Mouse (Mus musculus): ENCODE measurements at regions not wholly inside any gene's neighbourhood (a gene's known extent, or its start where the extent isn't known, plus 50 kb on each side); places are given as distances from the start of the nearest gene placed in this dataset.

GRCm38 (mm10) chr19:20240471-20240870 is 150.3 kb downstream of the Anxa1 start:
- Histone ChIP-seq H3K27ac (replicated peaks; ENCODE audit: low read depth, low read length) (no peak overlapping the region), H3K9ac (ENCODE audit: low read depth, low read length) (no peak overlapping the region), H3K27me3 (replicated peaks; ENCODE audit: control insufficient read depth, insufficient read depth, low read length) (no peaks in the 10 kb centered on the region), H3K4me2 (ENCODE audit: low read depth, low read length) (no peak overlapping the region), H3K9me3 (ENCODE audit: control insufficient read depth, low read length) (no peaks in the 10 kb centered on the region), H3K36me3 (ENCODE audit: control insufficient read depth, insufficient read depth, low read length) (no peaks in the 10 kb centered on the region), H3K4me3 (ENCODE audit: low read depth, low read length) (no peak overlapping the region), H3K4me1 (ENCODE audit: control insufficient read depth, insufficient read depth, low read length) (no peaks in the 10 kb centered on the region)
- peak; percentile 27 for DNase-seq (ENCODE audit: low spot score)
- WGBS, result 22% methylated on average over 1 of the region's 1 CpGs
- ATAC-seq (ENCODE audit: low read depth), result no peak

GRCm38 (mm10) chr19:20239396-20239795 is 151.3 kb downstream of the Anxa1 start:
- no peaks in the 10 kb centered on the region for H3K36me3 ChIP-seq (ENCODE audit: control insufficient read depth, insufficient read depth, low read length)
- no peak overlapping the region for H3K9ac ChIP-seq (ENCODE audit: low read depth, low read length)
- no peak overlapping the region for H3K4me2 ChIP-seq (ENCODE audit: low read depth, low read length)
- H3K27me3 ChIP-seq (replicated peaks; ENCODE audit: control insufficient read depth, insufficient read depth, low read length), result no peaks in the 10 kb centered on the region
- H3K4me1 ChIP-seq (ENCODE audit: control insufficient read depth, insufficient read depth, low read length), result no peaks in the 10 kb centered on the region
- no peak for DNase-seq (ENCODE audit: low spot score)
- no peak overlapping the region for H3K4me3 ChIP-seq (ENCODE audit: low read depth, low read length)
- no peak for ATAC-seq (ENCODE audit: low read depth)
- no peak overlapping the region for H3K27ac ChIP-seq (replicated peaks; ENCODE audit: low read depth, low read length)
- H3K9me3 ChIP-seq (ENCODE audit: control insufficient read depth, low read length), result no peaks in the 10 kb centered on the region
- 48% methylated on average over 3 of the region's 3 CpGs for WGBS

- no peak overlapping the region for H3K9ac ChIP-seq (ENCODE audit: low read depth, low read length)
- 85% methylated on average over 7 of the region's 7 CpGs for WGBS
- H3K4me1 ChIP-seq (ENCODE audit: control insufficient read depth, insufficient read depth, low read length), result no peaks in the 10 kb centered on the region
- no peak overlapping the region for H3K4me2 ChIP-seq (ENCODE audit: low read depth, low read length)
- H3K36me3 ChIP-seq (ENCODE audit: control insufficient read depth, insufficient read depth, low read length), result no peaks in the 10 kb centered on the region
- H3K27me3 ChIP-seq (replicated peaks; ENCODE audit: control insufficient read depth, insufficient read depth, low read length), result no peaks in the 10 kb centered on the region
- DNase-seq (ENCODE audit: low spot score), result no peak
- H3K27ac ChIP-seq (replicated peaks; ENCODE audit: low read depth, low read length), result no peak overlapping the region
- no peak for ATAC-seq (ENCODE audit: low read depth)
- no peak overlapping the region for H3K4me3 ChIP-seq (ENCODE audit: low read depth, low read length)
- no peaks in the 10 kb centered on the region for H3K9me3 ChIP-seq (ENCODE audit: control insufficient read depth, low read length)
These were observed 164.0 kb downstream of the Anxa1 start for GRCm38 (mm10) chr19:20226756-20227155.

- ATAC-seq (ENCODE audit: low read depth), result no peak
- DNase-seq (ENCODE audit: low spot score), result no peak
- no peaks in the 10 kb centered on the region for H3K4me1 ChIP-seq (ENCODE audit: control insufficient read depth, insufficient read depth, low read length)
- no peak overlapping the region for H3K4me2 ChIP-seq (ENCODE audit: low read depth, low read length)
- H3K9me3 ChIP-seq (ENCODE audit: control insufficient read depth, low read length), result no peaks in the 10 kb centered on the region
- no peaks in the 10 kb centered on the region for H3K27me3 ChIP-seq (replicated peaks; ENCODE audit: control insufficient read depth, insufficient read depth, low read length)
- no peak overlapping the region for H3K4me3 ChIP-seq (ENCODE audit: low read depth, low read length)
- no peak overlapping the region for H3K9ac ChIP-seq (ENCODE audit: low read depth, low read length)
- no peaks in the 10 kb centered on the region for H3K36me3 ChIP-seq (ENCODE audit: control insufficient read depth, insufficient read depth, low read length)
- H3K27ac ChIP-seq (replicated peaks; ENCODE audit: low read depth, low read length), result no peak overlapping the region
These were observed 173.4 kb downstream of the Anxa1 start for GRCm38 (mm10) chr19:20217389-20217788.

- 70% methylated on average over 1 of the region's 1 CpGs for WGBS
- H3K4me2 ChIP-seq (ENCODE audit: low read depth, low read length), result no peak overlapping the region
- H3K9me3 ChIP-seq (ENCODE audit: control insufficient read depth, low read length), result no peaks in the 10 kb centered on the region
- no peaks in the 10 kb centered on the region for H3K36me3 ChIP-seq (ENCODE audit: control insufficient read depth, insufficient read depth, low read length)
- no peak overlapping the region for H3K27ac ChIP-seq (replicated peaks; ENCODE audit: low read depth, low read length)
- no peaks in the 10 kb centered on the region for H3K27me3 ChIP-seq (replicated peaks; ENCODE audit: control insufficient read depth, insufficient read depth, low read length)
- H3K9ac ChIP-seq (ENCODE audit: low read depth, low read length), result no peak overlapping the region
- no peak for ATAC-seq (ENCODE audit: low read depth)
- no peak overlapping the region for H3K4me3 ChIP-seq (ENCODE audit: low read depth, low read length)
- no peaks in the 10 kb centered on the region for H3K4me1 ChIP-seq (ENCODE audit: control insufficient read depth, insufficient read depth, low read length)
- no peak for DNase-seq (ENCODE audit: low spot score)
These were observed 196.2 kb downstream of the Anxa1 start for GRCm38 (mm10) chr19:20194511-20194910.

GRCm38 (mm10) chr19:20181854-20182253 is 208.9 kb downstream of the Anxa1 start:
- Histone ChIP-seq H3K9ac (ENCODE audit: low read depth, low read length) (no peak overlapping the region), H3K9me3 (ENCODE audit: control insufficient read depth, low read length) (no peaks in the 10 kb centered on the region), H3K4me3 (ENCODE audit: low read depth, low read length) (no peak overlapping the region), H3K27me3 (replicated peaks; ENCODE audit: control insufficient read depth, insufficient read depth, low read length) (no peaks in the 10 kb centered on the region), H3K36me3 (ENCODE audit: control insufficient read depth, insufficient read depth, low read length) (no peaks in the 10 kb centered on the region), H3K27ac (replicated peaks; ENCODE audit: low read depth, low read length) (no peak overlapping the region), H3K4me2 (ENCODE audit: low read depth, low read length) (no peak overlapping the region), H3K4me1 (ENCODE audit: control insufficient read depth, insufficient read depth, low read length) (no peaks in the 10 kb centered on the region)
- ATAC-seq (ENCODE audit: low read depth), result no peak
- no peak for DNase-seq (ENCODE audit: low spot score)
- WGBS, result 77% methylated on average over 4 of the region's 4 CpGs

- no peak overlapping the region for H3K4me2 ChIP-seq (ENCODE audit: low read depth, low read length)
- no peak for DNase-seq (ENCODE audit: low spot score)
- no peaks in the 10 kb centered on the region for H3K27me3 ChIP-seq (replicated peaks; ENCODE audit: control insufficient read depth, insufficient read depth, low read length)
- no peaks in the 10 kb centered on the region for H3K4me1 ChIP-seq (ENCODE audit: control insufficient read depth, insufficient read depth, low read length)
- no peak for ATAC-seq (ENCODE audit: low read depth)
- H3K9ac ChIP-seq (ENCODE audit: low read depth, low read length), result no peak overlapping the region
- H3K4me3 ChIP-seq (ENCODE audit: low read depth, low read length), result no peak overlapping the region
- no peak overlapping the region for H3K27ac ChIP-seq (replicated peaks; ENCODE audit: low read depth, low read length)
- WGBS, result 67% methylated on average over 1 of the region's 1 CpGs
- no peaks in the 10 kb centered on the region for H3K36me3 ChIP-seq (ENCODE audit: control insufficient read depth, insufficient read depth, low read length)
- no peaks in the 10 kb centered on the region for H3K9me3 ChIP-seq (ENCODE audit: control insufficient read depth, low read length)
These were observed 229.2 kb downstream of the Anxa1 start for GRCm38 (mm10) chr19:20161502-20161901.

- no peaks in the 10 kb centered on the region for H3K36me3 ChIP-seq (ENCODE audit: control insufficient read depth, insufficient read depth, low read length)
- peak; percentile 15 for DNase-seq (ENCODE audit: low spot score)
These were observed 234.3 kb downstream of the Anxa1 start for GRCm38 (mm10) chr19:20156398-20156937.

GRCm38 (mm10) chr19:20139506-20139905 is 251.2 kb downstream of the Anxa1 start:
- no peak for ATAC-seq (ENCODE audit: low read depth)
- Histone ChIP-seq H3K9me3 (ENCODE audit: control insufficient read depth, low read length) (no peaks in the 10 kb centered on the region), H3K27ac (replicated peaks; ENCODE audit: low read depth, low read length) (no peak overlapping the region), H3K36me3 (ENCODE audit: control insufficient read depth, insufficient read depth, low read length) (no peaks in the 10 kb centered on the region), H3K9ac (ENCODE audit: low read depth, low read length) (no peak overlapping the region), H3K4me3 (ENCODE audit: low read depth, low read length) (no peak overlapping the region), H3K27me3 (replicated peaks; ENCODE audit: control insufficient read depth, insufficient read depth, low read length) (no peaks in the 10 kb centered on the region), H3K4me2 (ENCODE audit: low read depth, low read length) (no peak overlapping the region), H3K4me1 (ENCODE audit: control insufficient read depth, insufficient read depth, low read length) (no peaks in the 10 kb centered on the region)
- 95% methylated on average over 12 of the region's 12 CpGs for WGBS
- no peak for DNase-seq (ENCODE audit: low spot score)

More at GRCm38 (mm10) chr19:20156398-20156937, 234.3 kb downstream of the Anxa1 start:
- Histone ChIP-seq H3K27me3 (replicated peaks; ENCODE audit: control insufficient read depth, insufficient read depth, low read length) (no peaks in the 10 kb centered on the region), H3K4me3 (ENCODE audit: low read depth, low read length) (no peak overlapping the region), H3K27ac (replicated peaks; ENCODE audit: low read depth, low read length) (no peak overlapping the region), H3K9ac (ENCODE audit: low read depth, low read length) (no peak overlapping the region), H3K9me3 (ENCODE audit: control insufficient read depth, low read length) (no peaks in the 10 kb centered on the region), H3K4me1 (ENCODE audit: control insufficient read depth, insufficient read depth, low read length) (no peaks in the 10 kb centered on the region), H3K4me2 (ENCODE audit: low read depth, low read length) (no peak overlapping the region)
- peak; percentile 80; the same call in 1 of the 2 replicates for ATAC-seq (ENCODE audit: low read depth)
- WGBS, result 51% methylated on average over 1 of the region's 1 CpGs
